Mouse (Mus musculus) midbrain, embryonic 12.5 days (tissue): ENCODE measurements around the gene Ptgs1. TPM values are rescaled to one million over a fixed set of nuclear protein-coding genes. Genes with fewer than 3 reads are reported as not detected.

Experiments used
- ATAC-seq: fragments of 200-750 bp; cut with Nextera tagmentation; 2 replicates; pipeline ENCODE4 v1.8.0; 2017; ENCODE audit warnings: low read depth, moderate TSS enrichment, moderate library complexity; ENCODE audit not compliant: low FRiP score
- H3K27ac ChIP-seq: fragments of 300-500 bp; sonication (generic); replicated peaks from 2 replicates; pipeline ENCODE4 v1.5.1; 2016; ENCODE audit warnings: mild to moderate bottlenecking
- H3K27me3 ChIP-seq: fragments of 300-500 bp; sonication (generic); 2 replicates; pipeline ENCODE4 v1.6.1; 2016; ENCODE audit warnings: mild to moderate bottlenecking
- H3K36me3 ChIP-seq: fragments of 300-500 bp; sonication (generic); 2 replicates; pipeline ENCODE4 v1.6.1; 2016
- H3K4me1 ChIP-seq: fragments of 300-500 bp; sonication (generic); 2 replicates; pipeline ENCODE4 v1.6.1; 2016
- H3K4me2 ChIP-seq: fragments of 300-500 bp; sonication (generic); replicated peaks from 2 replicates; pipeline ENCODE4 v1.6.1; 2016; ENCODE audit warnings: mild to moderate bottlenecking, moderate library complexity
- H3K4me3 ChIP-seq: fragments of 300-500 bp; sonication (generic); 2 replicates; pipeline ENCODE4 v1.5.1; 2016; ENCODE audit warnings: mild to moderate bottlenecking
- H3K9ac ChIP-seq: fragments of 300-500 bp; sonication (generic); replicated peaks from 2 replicates; pipeline ENCODE4 v1.6.1; 2016; ENCODE audit warnings: mild to moderate bottlenecking, moderate library complexity
- H3K9me3 ChIP-seq: fragments of 300-500 bp; sonication (generic); 2 replicates; pipeline ENCODE4 v1.6.1; 2016; ENCODE audit warnings: mild to moderate bottlenecking
- WGBS: fragments of 180-500 bp; shearing (Covaris S2); methylation state at CpG from one replicate; pipeline ENCODE4 v1.1.7; 2016; 5-methylcytosine and 5-hydroxymethylcytosine counted together
- polyA plus RNA-seq: library from polyadenylated mRNA; unstranded; fragments of >200 nt; fragmentation: Nextera tagmentation; extraction: Ambion mirVana; gene quantifications from 2 replicates; pipeline ENCODE4 v1.2.1, GENCODE M21; 2016

Gene Ptgs1
- polyA plus RNA-seq, 1 experiment from 2014 or later = 4.4 TPM

GRCm38 (mm10) chr2:36201756-36202610 is 28.2 kb upstream of the Ptgs1 start:
- 23% methylated on average over 18 of the region's 18 CpGs for WGBS
- Histone ChIP-seq H3K9me3 (no peaks in the 10 kb centered on the region), H3K4me2 (peak overlapping the region; percentile 74), H3K4me1 (peaks cover 33% of the 10 kb centered on the region), H3K36me3 (no peaks in the 10 kb centered on the region), H3K27me3 (peaks cover 83% of the 10 kb centered on the region), H3K27ac (no peak overlapping the region), H3K9ac (no peak overlapping the region), H3K4me3 (0 out of 2 replicates have a peak overlapping the region, but pooled peaks have one; percentile 39)
- no peak for ATAC-seq

- Histone ChIP-seq H3K9ac (no peak overlapping the region), H3K4me2 (peak overlapping the region; percentile 74), H3K36me3 (no peaks in the 10 kb centered on the region), H3K4me3 (peak overlapping the region; percentile 39), H3K27ac (no peak overlapping the region), H3K27me3 (peaks cover 78% of the 10 kb centered on the region), H3K9me3 (no peaks in the 10 kb centered on the region), H3K4me1 (peaks cover 33% of the 10 kb centered on the region)
- 11% methylated on average over 5 of the region's 5 CpGs for whole genome bisulfite sequencing
- no peak for ATAC-seq
Observed at GRCm38 (mm10) chr2:36202611-36202880, 27.7 kb upstream of the Ptgs1 start.

- H3K4me2 ChIP-seq = peak overlapping the region; percentile 74
- H3K9ac ChIP-seq = peak overlapping the region; percentile 48
- peak overlapping the region; percentile 39 for H3K4me3 ChIP-seq
- H3K36me3 ChIP-seq = no peaks in the 10 kb centered on the region
- peak; percentile 86 for ATAC-seq
- H3K27me3 ChIP-seq = peaks cover 82% of the 10 kb centered on the region
- H3K27ac ChIP-seq = no peak overlapping the region
- peaks cover 28% of the 10 kb centered on the region for H3K4me1 ChIP-seq
- WGBS = 1% methylated on average over 39 of the region's 39 CpGs
- H3K9me3 ChIP-seq = no peaks in the 10 kb centered on the region
Observed at GRCm38 (mm10) chr2:36203011-36203825, 27.0 kb upstream of the Ptgs1 start.

- WGBS = 59% methylated on average over 4 of the region's 4 CpGs
- Histone ChIP-seq H3K27me3 (peaks cover 82% of the 10 kb centered on the region), H3K9ac (no peak overlapping the region), H3K4me3 (no peak overlapping the region), H3K36me3 (no peaks in the 10 kb centered on the region), H3K4me1 (peaks cover 19% of the 10 kb centered on the region), H3K9me3 (no peaks in the 10 kb centered on the region), H3K4me2 (no peak overlapping the region), H3K27ac (no peak overlapping the region)
- ATAC-seq = no peak
Observed at GRCm38 (mm10) chr2:36204595-36204994, 25.6 kb upstream of the Ptgs1 start.

GRCm38 (mm10) chr2:36207071-36207470 is 23.2 kb upstream of the Ptgs1 start:
- peaks cover 25% of the 10 kb centered on the region for H3K4me1 ChIP-seq
- H3K9me3 ChIP-seq = no peaks in the 10 kb centered on the region
- no peak for ATAC-seq
- H3K9ac ChIP-seq = no peak overlapping the region
- no peak overlapping the region for H3K4me3 ChIP-seq
- 56% methylated on average over 11 of the region's 11 CpGs for WGBS
- peaks cover 82% of the 10 kb centered on the region for H3K27me3 ChIP-seq
- H3K36me3 ChIP-seq = no peaks in the 10 kb centered on the region
- no peak overlapping the region for H3K27ac ChIP-seq
- H3K4me2 ChIP-seq = no peak overlapping the region

GRCm38 (mm10) chr2:36210796-36211195 is 19.4 kb upstream of the Ptgs1 start:
- 3% methylated on average over 33 of the region's 34 CpGs for WGBS
- H3K4me3 ChIP-seq = peak overlapping the region; percentile 24; the same call in 1 of the 2 replicates
- ATAC-seq = no peak
- H3K36me3 ChIP-seq = no peaks in the 10 kb centered on the region
- H3K9me3 ChIP-seq = no peaks in the 10 kb centered on the region
- H3K27ac ChIP-seq = no peak overlapping the region
- H3K4me2 ChIP-seq = peak overlapping the region; percentile 35
- H3K4me1 ChIP-seq = peaks cover 9% of the 10 kb centered on the region
- 0 out of 2 replicates have a peak overlapping the region, but pooled peaks have one; percentile 17 for H3K9ac ChIP-seq
- H3K27me3 ChIP-seq = peaks cover 67% of the 10 kb centered on the region

- WGBS = 10% methylated on average over 7 of the region's 7 CpGs
- no peak overlapping the region for H3K4me2 ChIP-seq
Observed at GRCm38 (mm10) chr2:36211785-36212184, 18.4 kb upstream of the Ptgs1 start.

GRCm38 (mm10) chr2:36213108-36213507 is 17.1 kb upstream of the Ptgs1 start:
- Histone ChIP-seq H3K9me3 (no peaks in the 10 kb centered on the region), H3K36me3 (no peaks in the 10 kb centered on the region), H3K4me3 (no peak overlapping the region), H3K4me1 (peaks cover 9% of the 10 kb centered on the region), H3K4me2 (no peak overlapping the region), H3K27me3 (peaks cover 59% of the 10 kb centered on the region), H3K27ac (no peak overlapping the region), H3K9ac (no peak overlapping the region)
- 68% methylated on average over 7 of the region's 7 CpGs for WGBS
- ATAC-seq = no peak

More at GRCm38 (mm10) chr2:36211785-36212184, 18.4 kb upstream of the Ptgs1 start:
- no peak for ATAC-seq
- Histone ChIP-seq H3K27me3 (peaks cover 62% of the 10 kb centered on the region), H3K27ac (no peak overlapping the region), H3K9me3 (no peaks in the 10 kb centered on the region), H3K4me3 (no peak overlapping the region), H3K36me3 (no peaks in the 10 kb centered on the region), H3K4me1 (peaks cover 9% of the 10 kb centered on the region), H3K9ac (no peak overlapping the region)

GRCm38 (mm10) chr2:36214023-36214422 is 16.2 kb upstream of the Ptgs1 start:
- ATAC-seq = peak; percentile 81
- H3K4me2 ChIP-seq = no peak overlapping the region
- H3K9me3 ChIP-seq = no peaks in the 10 kb centered on the region
- no peak overlapping the region for H3K4me3 ChIP-seq
- peaks cover 50% of the 10 kb centered on the region for H3K27me3 ChIP-seq
- 8% methylated on average over 8 of the region's 8 CpGs for WGBS
- no peaks in the 10 kb centered on the region for H3K36me3 ChIP-seq
- peaks cover 9% of the 10 kb centered on the region for H3K4me1 ChIP-seq
- H3K9ac ChIP-seq = no peak overlapping the region
- no peak overlapping the region for H3K27ac ChIP-seq

- H3K4me3 ChIP-seq = no peak overlapping the region
- H3K9ac ChIP-seq = no peak overlapping the region
- H3K9me3 ChIP-seq = no peaks in the 10 kb centered on the region
- H3K27ac ChIP-seq = no peak overlapping the region
- peaks cover 46% of the 10 kb centered on the region for H3K27me3 ChIP-seq
- no peak overlapping the region for H3K4me2 ChIP-seq
- no peak for ATAC-seq
- no peaks in the 10 kb centered on the region for H3K36me3 ChIP-seq
- 63% methylated on average over 5 of the region's 5 CpGs for WGBS
- peaks cover 9% of the 10 kb centered on the region for H3K4me1 ChIP-seq
Observed at GRCm38 (mm10) chr2:36214425-36214824, 15.8 kb upstream of the Ptgs1 start.

GRCm38 (mm10) chr2:36215203-36215739 is 15.0 kb upstream of the Ptgs1 start:
- 93% methylated on average over 5 of the region's 5 CpGs for WGBS
- H3K4me3 ChIP-seq = no peak overlapping the region
- no peaks in the 10 kb centered on the region for H3K36me3 ChIP-seq

GRCm38 (mm10) chr2:36216546-36216945 is 13.7 kb upstream of the Ptgs1 start:
- Histone ChIP-seq H3K4me1 (peaks cover 2% of the 10 kb centered on the region; the same call in 1 of the 2 replicates), H3K27me3 (peaks cover 25% of the 10 kb centered on the region), H3K4me2 (no peak overlapping the region), H3K36me3 (no peaks in the 10 kb centered on the region), H3K4me3 (no peak overlapping the region), H3K27ac (no peak overlapping the region), H3K9ac (no peak overlapping the region), H3K9me3 (no peaks in the 10 kb centered on the region)
- no peak for ATAC-seq

More at GRCm38 (mm10) chr2:36215203-36215739, 15.0 kb upstream of the Ptgs1 start:
- H3K9ac ChIP-seq = no peak overlapping the region
- H3K27ac ChIP-seq = no peak overlapping the region
- H3K4me1 ChIP-seq = peaks cover 9% of the 10 kb centered on the region
- H3K4me2 ChIP-seq = no peak overlapping the region
- ATAC-seq = no peak
- peaks cover 38% of the 10 kb centered on the region for H3K27me3 ChIP-seq
- no peaks in the 10 kb centered on the region for H3K9me3 ChIP-seq
